Mouse (Mus musculus): Measurements from ENCODE around the gene Wdfy3. TPM values are rescaled to one million over a fixed set of nuclear protein-coding genes. Genes with fewer than 3 reads are reported as not detected.

Wdfy3 gene
- polyA plus RNA-seq, 1 experiment from 2014 or later: 33.2 TPM

DNA sequence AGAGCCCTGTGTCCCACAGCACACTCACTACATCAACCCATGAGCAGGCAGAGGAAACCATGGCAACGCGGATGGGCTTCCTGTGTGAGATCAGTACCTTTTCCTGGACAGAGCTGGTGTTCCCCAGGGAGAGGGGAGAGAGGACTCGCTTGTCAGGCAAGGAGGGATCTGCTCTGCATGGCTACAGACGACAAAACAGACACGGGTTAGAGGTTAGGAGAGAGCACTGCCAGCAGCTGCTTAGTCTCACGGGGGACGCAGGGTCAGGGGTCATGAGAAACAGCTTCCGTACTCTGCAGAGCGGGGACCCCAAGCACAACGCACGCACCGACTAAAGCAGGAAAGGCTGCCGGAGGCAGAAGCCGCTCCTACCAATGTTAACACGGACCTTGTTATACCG, 133.8 kb downstream of the Wdfy3 start:
- Histone ChIP-seq H3K9me3 (ENCODE audit: control insufficient read depth, low read length) (no peaks in the 10 kb centered on the region), H3K4me2 (replicated peaks; ENCODE audit: low read depth, low read length) (no peak overlapping the region), H3K27me3 (ENCODE audit: control insufficient read depth, insufficient read depth, low read length) (no peaks in the 10 kb centered on the region), H3K9ac (ENCODE audit: low read depth, low read length) (no peak overlapping the region), H3K36me3 (ENCODE audit: control insufficient read depth, insufficient read depth, low read length) (peaks cover 15% of the 10 kb centered on the region), H3K4me1 (replicated peaks; ENCODE audit: control insufficient read depth, insufficient read depth, low read length) (no peaks in the 10 kb centered on the region), H3K4me3 (ENCODE audit: low read depth, low read length) (no peak overlapping the region), H3K27ac (ENCODE audit: low read depth, low read length) (peak overlapping the region; percentile 58)
- ATAC-seq (ENCODE audit: low FRiP score): peak; percentile 81
- WGBS: 36% methylated on average over 16 of the region's 16 CpGs
- peak; percentile 61 for DNase-seq (ENCODE audit: low spot score)

DNA sequence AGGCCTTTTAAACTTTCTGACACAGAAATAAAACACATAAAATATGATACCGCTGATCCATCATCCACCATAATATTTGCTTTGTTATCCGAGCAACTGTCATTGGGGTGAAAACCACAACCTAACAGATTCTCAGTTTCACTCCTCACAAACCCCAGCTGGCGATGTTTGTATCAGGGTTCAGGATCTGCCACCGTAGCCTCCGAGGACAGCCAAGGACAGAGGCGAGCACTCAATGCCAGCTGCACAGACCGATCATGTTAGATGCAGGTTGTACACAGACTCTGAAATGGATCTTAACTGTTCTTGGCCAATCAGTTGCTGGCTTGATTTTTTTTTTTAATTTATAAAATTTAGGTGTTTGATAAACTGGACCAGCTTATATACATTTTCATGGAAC, 135.1 kb downstream of the Wdfy3 start:
- Histone ChIP-seq H3K9ac (ENCODE audit: low read depth, low read length) (no peak overlapping the region), H3K27me3 (ENCODE audit: control insufficient read depth, insufficient read depth, low read length) (no peaks in the 10 kb centered on the region), H3K4me3 (ENCODE audit: low read depth, low read length) (no peak overlapping the region), H3K36me3 (ENCODE audit: control insufficient read depth, insufficient read depth, low read length) (peaks cover 11% of the 10 kb centered on the region), H3K4me2 (replicated peaks; ENCODE audit: low read depth, low read length) (no peak overlapping the region), H3K27ac (ENCODE audit: low read depth, low read length) (no peak overlapping the region), H3K4me1 (replicated peaks; ENCODE audit: control insufficient read depth, insufficient read depth, low read length) (no peaks in the 10 kb centered on the region), H3K9me3 (ENCODE audit: control insufficient read depth, low read length) (no peaks in the 10 kb centered on the region)
- 92% methylated on average over 7 of the region's 7 CpGs for WGBS
- no peak for ATAC-seq (ENCODE audit: low FRiP score)
- no peak for DNase-seq (ENCODE audit: low spot score)

DNA sequence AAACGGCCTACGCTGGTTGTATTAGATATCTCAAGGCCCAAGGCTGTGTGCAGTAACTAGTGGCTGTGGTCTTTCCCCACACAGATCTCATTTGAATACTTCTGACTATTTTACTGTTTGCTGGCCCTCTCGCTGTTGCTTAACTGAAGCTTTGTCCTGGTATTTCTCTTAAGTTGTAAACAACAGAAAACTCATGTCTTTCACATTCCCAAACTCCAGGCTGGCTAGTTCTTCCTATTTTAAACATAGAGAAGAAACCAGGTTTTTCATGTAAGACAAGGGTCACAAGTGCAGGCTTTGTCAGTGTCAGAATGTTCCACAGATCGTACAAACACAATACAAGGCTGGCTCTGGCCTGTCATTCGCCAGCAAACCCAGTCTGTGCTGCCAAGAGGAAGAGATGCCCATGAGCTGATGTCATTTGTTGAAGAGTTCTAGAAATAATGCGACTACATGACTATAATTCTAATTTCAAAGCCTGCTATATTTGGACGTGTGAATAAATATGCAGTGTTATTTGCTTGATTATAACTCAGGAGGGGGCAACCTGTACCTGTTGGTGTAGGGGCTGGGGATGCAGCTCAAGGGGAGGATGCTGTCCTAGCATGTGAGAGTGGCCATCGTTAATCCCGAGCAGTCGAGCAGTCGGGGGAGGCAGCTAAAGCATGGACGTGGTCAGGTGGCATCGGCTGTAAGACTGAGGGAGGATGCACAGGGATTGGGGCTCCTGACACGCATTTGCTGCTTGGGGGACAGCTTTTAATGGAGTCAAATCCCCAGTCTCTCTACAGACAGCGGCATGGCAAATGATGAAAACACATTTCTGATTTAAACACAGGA, 136.5 kb downstream of the Wdfy3 start:
- H3K9me3 ChIP-seq (ENCODE audit: control insufficient read depth, low read length): no peaks in the 10 kb centered on the region
- WGBS: 89% methylated on average over 15 of the region's 15 CpGs
- no peak overlapping the region for H3K27ac ChIP-seq (ENCODE audit: low read depth, low read length)
- H3K4me3 ChIP-seq (ENCODE audit: low read depth, low read length): no peak overlapping the region
- no peaks in the 10 kb centered on the region for H3K4me1 ChIP-seq (replicated peaks; ENCODE audit: control insufficient read depth, insufficient read depth, low read length)
- no peak overlapping the region for H3K4me2 ChIP-seq (replicated peaks; ENCODE audit: low read depth, low read length)
- no peaks in the 10 kb centered on the region for H3K27me3 ChIP-seq (ENCODE audit: control insufficient read depth, insufficient read depth, low read length)
- ATAC-seq (ENCODE audit: low FRiP score) (no peak), DNase-seq (ENCODE audit: low spot score) (no peak)
- H3K9ac ChIP-seq (ENCODE audit: low read depth, low read length): no peak overlapping the region
- H3K36me3 ChIP-seq (ENCODE audit: control insufficient read depth, insufficient read depth, low read length): peaks cover 11% of the 10 kb centered on the region

DNA sequence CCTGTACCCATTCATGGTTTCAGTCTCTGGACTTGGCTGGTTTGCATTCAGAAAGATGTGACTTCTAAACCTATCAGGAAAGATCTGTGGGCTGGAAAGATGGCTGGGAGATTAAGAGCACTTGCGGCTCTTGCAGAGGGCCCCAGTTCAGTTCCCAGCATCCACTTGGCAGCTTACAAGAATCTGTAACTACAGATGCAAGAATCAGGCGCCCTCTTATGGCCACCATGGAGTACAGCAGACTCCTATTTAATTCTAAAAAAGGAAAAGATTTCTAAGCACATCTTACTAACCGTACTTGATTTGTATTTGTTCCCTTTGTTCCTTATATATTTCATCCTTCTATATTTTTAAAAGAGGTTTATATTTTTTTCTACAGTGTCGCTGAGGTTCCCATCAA, 137.7 kb downstream of the Wdfy3 start:
- DNase-seq (ENCODE audit: low spot score) (no peak), ATAC-seq (ENCODE audit: low FRiP score) (no peak)
- peaks cover 7% of the 10 kb centered on the region; the same call in 1 of the 2 replicates for H3K36me3 ChIP-seq (ENCODE audit: control insufficient read depth, insufficient read depth, low read length)
- no peak overlapping the region for H3K4me2 ChIP-seq (replicated peaks; ENCODE audit: low read depth, low read length)
- H3K27ac ChIP-seq (ENCODE audit: low read depth, low read length): no peak overlapping the region
- no peaks in the 10 kb centered on the region for H3K9me3 ChIP-seq (ENCODE audit: control insufficient read depth, low read length)
- no peaks in the 10 kb centered on the region for H3K27me3 ChIP-seq (ENCODE audit: control insufficient read depth, insufficient read depth, low read length)
- no peak overlapping the region for H3K4me3 ChIP-seq (ENCODE audit: low read depth, low read length)
- no peak overlapping the region for H3K9ac ChIP-seq (ENCODE audit: low read depth, low read length)
- 76% methylated on average over 4 of the region's 4 CpGs for WGBS
- no peaks in the 10 kb centered on the region for H3K4me1 ChIP-seq (replicated peaks; ENCODE audit: control insufficient read depth, insufficient read depth, low read length)

DNA sequence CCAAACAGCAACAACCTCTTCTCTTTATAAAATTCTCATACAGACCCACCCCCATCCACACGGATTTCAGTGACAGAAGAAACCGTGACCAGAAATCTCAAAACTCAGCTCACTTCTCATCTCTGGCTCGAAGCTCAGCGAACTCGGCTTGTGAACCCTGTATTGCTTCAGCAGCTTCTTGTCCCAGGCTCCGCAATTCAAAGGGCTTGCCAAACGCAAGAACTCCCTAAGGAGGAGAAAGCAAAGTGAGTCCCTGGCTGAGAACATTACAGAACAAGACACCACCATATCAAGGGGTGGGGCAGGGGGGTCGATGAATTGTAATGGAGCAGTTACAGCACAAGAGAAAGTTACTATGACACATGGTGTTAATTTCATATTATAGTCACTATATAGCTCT, 143.4 kb downstream of the Wdfy3 start:
- ATAC-seq (ENCODE audit: low FRiP score) (no peak), DNase-seq (ENCODE audit: low spot score) (no peak)
- no peaks in the 10 kb centered on the region for H3K27me3 ChIP-seq (ENCODE audit: control insufficient read depth, insufficient read depth, low read length)
- 0 out of 2 replicates have a peak, but pooled peaks cover 3% of the 10 kb centered on the region for H3K36me3 ChIP-seq (ENCODE audit: control insufficient read depth, insufficient read depth, low read length)
- H3K9me3 ChIP-seq (ENCODE audit: control insufficient read depth, low read length): no peaks in the 10 kb centered on the region
- 94% methylated on average over 8 of the region's 8 CpGs for WGBS
- H3K9ac ChIP-seq (ENCODE audit: low read depth, low read length): no peak overlapping the region
- H3K4me2 ChIP-seq (replicated peaks; ENCODE audit: low read depth, low read length): no peak overlapping the region
- H3K4me1 ChIP-seq (replicated peaks; ENCODE audit: control insufficient read depth, insufficient read depth, low read length): no peaks in the 10 kb centered on the region
- H3K4me3 ChIP-seq (ENCODE audit: low read depth, low read length): no peak overlapping the region
- H3K27ac ChIP-seq (ENCODE audit: low read depth, low read length): no peak overlapping the region

DNA sequence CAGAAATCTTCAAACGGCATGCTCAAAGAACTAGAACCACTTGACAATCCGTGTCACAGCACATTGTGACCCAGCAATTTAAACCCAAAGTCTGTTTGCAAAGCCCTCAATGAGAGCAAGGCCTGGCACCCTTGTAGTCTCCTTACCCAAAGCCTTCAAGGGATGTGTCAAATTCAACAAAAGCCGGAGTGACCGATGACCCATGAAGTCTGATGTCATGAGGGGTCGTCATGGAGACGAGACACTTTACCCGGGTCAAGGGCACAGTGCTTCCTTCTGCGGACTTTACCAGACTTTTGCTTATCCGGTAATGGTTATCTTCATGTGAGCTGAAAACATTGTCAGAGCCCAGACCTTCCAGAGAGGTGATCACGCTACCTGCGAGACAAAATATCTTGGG, 146.0 kb downstream of the Wdfy3 start:
- ATAC-seq (ENCODE audit: low FRiP score): no peak
- WGBS: 52% methylated on average over 11 of the region's 11 CpGs

DNA sequence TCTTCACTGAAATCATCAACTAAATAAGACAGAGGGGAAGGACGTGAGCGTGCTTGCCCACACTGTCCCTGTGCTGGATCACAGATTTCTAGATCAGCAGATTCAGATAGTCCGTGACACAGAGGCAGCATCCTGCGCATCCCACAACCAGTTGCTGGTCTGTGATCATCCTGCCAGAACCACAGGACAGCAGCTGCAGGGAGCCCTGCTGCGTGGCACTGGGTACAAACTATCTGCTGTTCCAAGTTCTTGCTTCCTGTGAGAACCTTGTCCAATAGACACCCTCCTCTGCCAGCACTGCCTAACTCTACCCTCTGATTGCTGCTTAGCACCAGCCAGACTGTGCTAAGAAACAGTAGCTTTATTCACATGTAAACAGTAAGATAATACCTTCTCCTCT, 150.2 kb downstream of the Wdfy3 start:
- Histone ChIP-seq H3K4me3 (ENCODE audit: low read depth, low read length) (no peak overlapping the region), H3K27me3 (ENCODE audit: control insufficient read depth, insufficient read depth, low read length) (no peaks in the 10 kb centered on the region), H3K4me2 (replicated peaks; ENCODE audit: low read depth, low read length) (no peak overlapping the region), H3K27ac (ENCODE audit: low read depth, low read length) (no peak overlapping the region), H3K9ac (ENCODE audit: low read depth, low read length) (no peak overlapping the region), H3K9me3 (ENCODE audit: control insufficient read depth, low read length) (no peaks in the 10 kb centered on the region), H3K4me1 (replicated peaks; ENCODE audit: control insufficient read depth, insufficient read depth, low read length) (no peaks in the 10 kb centered on the region), H3K36me3 (ENCODE audit: control insufficient read depth, insufficient read depth, low read length) (peaks cover 3% of the 10 kb centered on the region; the same call in 1 of the 2 replicates)
- 94% methylated on average over 5 of the region's 5 CpGs for WGBS
- no peak for ATAC-seq (ENCODE audit: low FRiP score)
- DNase-seq (ENCODE audit: low spot score): no peak

More for the DNA sequence above, 146.0 kb downstream of the Wdfy3 start:
- peak; percentile 41 for DNase-seq (ENCODE audit: low spot score)
- Histone ChIP-seq H3K4me2 (replicated peaks; ENCODE audit: low read depth, low read length) (no peak overlapping the region), H3K4me1 (replicated peaks; ENCODE audit: control insufficient read depth, insufficient read depth, low read length) (no peaks in the 10 kb centered on the region), H3K4me3 (ENCODE audit: low read depth, low read length) (no peak overlapping the region), H3K9ac (ENCODE audit: low read depth, low read length) (no peak overlapping the region), H3K36me3 (ENCODE audit: control insufficient read depth, insufficient read depth, low read length) (0 out of 2 replicates have a peak, but pooled peaks cover 3% of the 10 kb centered on the region), H3K9me3 (ENCODE audit: control insufficient read depth, low read length) (no peaks in the 10 kb centered on the region), H3K27ac (ENCODE audit: low read depth, low read length) (no peak overlapping the region), H3K27me3 (ENCODE audit: control insufficient read depth, insufficient read depth, low read length) (no peaks in the 10 kb centered on the region)

DNA sequence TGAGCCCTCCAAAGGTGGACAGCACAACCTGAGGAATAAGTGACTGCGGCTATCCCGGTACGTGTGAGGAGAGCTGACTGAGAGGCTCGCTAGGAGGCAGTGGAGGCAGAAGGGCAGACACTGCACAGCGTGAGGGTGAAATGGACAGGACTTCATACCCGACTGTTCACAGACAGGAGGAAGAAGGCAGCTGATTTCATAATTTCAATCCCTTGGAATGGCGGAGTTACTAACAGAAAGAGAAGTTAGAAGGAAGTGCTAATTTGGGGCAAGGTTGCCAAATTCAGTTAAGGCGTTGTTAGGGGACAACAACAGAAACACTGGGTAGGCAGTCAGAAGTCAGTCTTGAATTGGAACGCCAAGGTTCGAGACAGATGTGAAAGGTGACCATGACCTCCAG, 160.3 kb downstream of the Wdfy3 start:
- no peak overlapping the region for H3K9ac ChIP-seq (ENCODE audit: low read depth, low read length)
- no peak overlapping the region for H3K27ac ChIP-seq (ENCODE audit: low read depth, low read length)
- WGBS: 96% methylated on average over 10 of the region's 10 CpGs
- H3K4me3 ChIP-seq (ENCODE audit: low read depth, low read length): no peak overlapping the region
- H3K4me2 ChIP-seq (replicated peaks; ENCODE audit: low read depth, low read length): no peak overlapping the region
- no peaks in the 10 kb centered on the region for H3K4me1 ChIP-seq (replicated peaks; ENCODE audit: control insufficient read depth, insufficient read depth, low read length)
- H3K9me3 ChIP-seq (ENCODE audit: control insufficient read depth, low read length): no peaks in the 10 kb centered on the region
- H3K36me3 ChIP-seq (ENCODE audit: control insufficient read depth, insufficient read depth, low read length): peaks cover 20% of the 10 kb centered on the region
- ATAC-seq (ENCODE audit: low FRiP score) (no peak), DNase-seq (ENCODE audit: low spot score) (no peak)
- H3K27me3 ChIP-seq (ENCODE audit: control insufficient read depth, insufficient read depth, low read length): no peaks in the 10 kb centered on the region

DNA sequence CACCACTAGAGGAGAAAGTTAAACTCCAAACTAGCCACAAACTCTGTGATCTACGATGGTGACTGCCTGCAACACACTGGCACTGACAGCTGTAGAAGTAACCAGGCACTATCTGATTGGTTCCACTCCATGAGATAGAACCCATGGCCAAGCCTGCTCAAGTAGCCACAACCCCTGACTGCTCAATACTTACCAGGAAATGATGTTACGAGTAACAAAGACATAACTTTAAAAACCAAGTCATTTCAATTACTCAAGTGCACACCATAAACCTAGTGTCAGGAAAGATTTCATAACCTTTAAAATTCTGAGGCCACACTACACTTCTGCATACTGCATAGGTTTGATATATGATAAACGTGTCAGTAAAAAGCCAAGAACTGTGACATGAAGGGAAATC, 164.1 kb downstream of the Wdfy3 start:
- H3K36me3 ChIP-seq (ENCODE audit: control insufficient read depth, insufficient read depth, low read length): peaks cover 19% of the 10 kb centered on the region; the same call in 1 of the 2 replicates
- no peaks in the 10 kb centered on the region for H3K27me3 ChIP-seq (ENCODE audit: control insufficient read depth, insufficient read depth, low read length)
- no peak overlapping the region for H3K4me2 ChIP-seq (replicated peaks; ENCODE audit: low read depth, low read length)
- DNase-seq (ENCODE audit: low spot score) (no peak), ATAC-seq (ENCODE audit: low FRiP score) (no peak)
- no peak overlapping the region for H3K4me3 ChIP-seq (ENCODE audit: low read depth, low read length)
- no peak overlapping the region for H3K9ac ChIP-seq (ENCODE audit: low read depth, low read length)
- WGBS: 96% methylated on average over 3 of the region's 3 CpGs
- H3K4me1 ChIP-seq (replicated peaks; ENCODE audit: control insufficient read depth, insufficient read depth, low read length): no peaks in the 10 kb centered on the region
- no peak overlapping the region for H3K27ac ChIP-seq (ENCODE audit: low read depth, low read length)
- no peaks in the 10 kb centered on the region for H3K9me3 ChIP-seq (ENCODE audit: control insufficient read depth, low read length)

All from hindbrain, embryonic 11.5 days (tissue).